Mouse (Mus musculus) embryonic facial prominence, embryonic 14.5 days (tissue): ENCODE results near the gene Cfap99. TPM values are rescaled to one million over a fixed set of nuclear protein-coding genes. Genes with fewer than 3 reads are reported as not detected.
A peak's percentile ranks its signal among the peaks of the same experiment; 100 is the strongest.

ENCODE experiments used
- ATAC-seq: fragments of 200-750 bp; cut with Nextera tagmentation; 2 replicates; pipeline ENCODE4 v1.8.0; 2017; ENCODE audit warnings: low read depth, moderate number of reproducible peaks, moderate TSS enrichment
- DNase-seq: peaks from one replicate; pipeline ENCODE4 v3.0.0-alpha.2; 2015; ENCODE audit warnings: low spot score
- H3K27ac ChIP-seq: fragments of 300-500 bp; sonication (generic); replicated peaks from 2 replicates; pipeline ENCODE4 v1.5.1; 2014; ENCODE audit warnings: low read depth, mild to moderate bottlenecking, low read length, moderate library complexity
- H3K27me3 ChIP-seq: fragments of 300-500 bp; sonication (generic); replicated peaks from 2 replicates; pipeline ENCODE4 v1.6.1; 2014; ENCODE audit warnings: low read length; ENCODE audit not compliant: control insufficient read depth, insufficient read depth
- H3K36me3 ChIP-seq: fragments of 300-500 bp; sonication (generic); 2 replicates; pipeline ENCODE4 v1.6.1; 2014; ENCODE audit warnings: low read length, mixed read lengths; ENCODE audit not compliant: control insufficient read depth, insufficient read depth
- H3K4me1 ChIP-seq: fragments of 300-500 bp; sonication (generic); 2 replicates; pipeline ENCODE4 v1.6.1; 2014; ENCODE audit warnings: antibody characterized with exemption, low read length; ENCODE audit not compliant: control insufficient read depth, insufficient read depth
- H3K4me2 ChIP-seq: fragments of 300-500 bp; sonication (generic); 2 replicates; pipeline ENCODE4 v1.6.1; 2014; ENCODE audit warnings: low read depth, mild to moderate bottlenecking, low read length, moderate library complexity, mixed read lengths
- H3K4me3 ChIP-seq: fragments of 300-500 bp; sonication (generic); 2 replicates; pipeline ENCODE4 v1.5.1; 2014; ENCODE audit warnings: low read depth, mild to moderate bottlenecking, low read length
- H3K9ac ChIP-seq: fragments of 300-500 bp; sonication (generic); 2 replicates; pipeline ENCODE4 v1.6.1; 2014; ENCODE audit warnings: low read depth, mild to moderate bottlenecking, low read length, moderate library complexity, mixed read lengths
- H3K9me3 ChIP-seq: fragments of 300-500 bp; sonication (generic); 2 replicates; pipeline ENCODE4 v1.6.1; 2016; ENCODE audit warnings: low read length; ENCODE audit not compliant: control insufficient read depth
- WGBS: fragments of 180-500 bp; shearing (Covaris S2); extraction: QIAGEN DNeasy Blood & Tissue Kit; methylation state at CpG from one replicate; pipeline ENCODE4 v1.1.7; 2014; 5-methylcytosine and 5-hydroxymethylcytosine counted together
- polyA plus RNA-seq: library from polyadenylated mRNA; unstranded; fragments of >200 nt; fragmentation: Nextera tagmentation; extraction: Ambion mirVana; gene quantifications from 2 replicates; pipeline ENCODE4 v1.2.1, GENCODE M21; 2014

The Cfap99 gene
- polyA plus RNA-seq, 1 experiment from 2014 or later, result 0.21 TPM

DNA sequence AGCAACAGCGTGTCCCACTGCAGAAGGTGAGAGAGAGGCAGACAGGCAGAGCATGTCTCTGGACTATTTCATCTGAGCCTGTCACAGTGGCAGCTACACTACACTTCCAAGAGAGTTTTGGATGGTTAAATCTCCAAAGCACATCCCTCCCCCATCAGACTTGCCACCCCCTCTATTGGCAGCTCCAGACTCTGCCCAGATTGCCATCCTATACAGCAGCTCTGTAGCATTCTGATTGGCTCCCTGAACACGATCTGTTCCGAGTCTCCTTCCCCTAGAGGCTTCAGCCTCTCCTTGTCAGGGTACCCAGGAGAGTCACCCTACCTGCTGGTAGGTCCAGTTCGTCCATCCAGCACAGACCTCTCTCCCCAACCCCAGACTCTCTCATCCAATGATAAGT, 9.7 kb downstream of the Cfap99 start:
- ATAC-seq (no peak), DNase-seq (no peak)
- H3K4me1 ChIP-seq, result no peaks in the 10 kb centered on the region
- H3K27me3 ChIP-seq, result no peaks in the 10 kb centered on the region
- no peak overlapping the region for H3K4me3 ChIP-seq
- no peaks in the 10 kb centered on the region for H3K9me3 ChIP-seq
- H3K9ac ChIP-seq, result no peak overlapping the region
- no peaks in the 10 kb centered on the region for H3K36me3 ChIP-seq
- no peak overlapping the region for H3K4me2 ChIP-seq
- H3K27ac ChIP-seq, result no peak overlapping the region
- WGBS, result 39% methylated on average over 4 of the region's 4 CpGs

- Histone ChIP-seq H3K27ac (no peak overlapping the region), H3K4me2 (no peak overlapping the region), H3K36me3 (no peaks in the 10 kb centered on the region), H3K4me3 (no peak overlapping the region), H3K27me3 (no peaks in the 10 kb centered on the region), H3K9ac (no peak overlapping the region), H3K9me3 (no peaks in the 10 kb centered on the region), H3K4me1 (no peaks in the 10 kb centered on the region)
- ATAC-seq (no peak), DNase-seq (no peak)
- WGBS, result 84% methylated on average over 10 of the region's 10 CpGs
These were observed 10.6 kb downstream of the Cfap99 start for GRCm38 (mm10) chr5:34298937-34299535.

DNA sequence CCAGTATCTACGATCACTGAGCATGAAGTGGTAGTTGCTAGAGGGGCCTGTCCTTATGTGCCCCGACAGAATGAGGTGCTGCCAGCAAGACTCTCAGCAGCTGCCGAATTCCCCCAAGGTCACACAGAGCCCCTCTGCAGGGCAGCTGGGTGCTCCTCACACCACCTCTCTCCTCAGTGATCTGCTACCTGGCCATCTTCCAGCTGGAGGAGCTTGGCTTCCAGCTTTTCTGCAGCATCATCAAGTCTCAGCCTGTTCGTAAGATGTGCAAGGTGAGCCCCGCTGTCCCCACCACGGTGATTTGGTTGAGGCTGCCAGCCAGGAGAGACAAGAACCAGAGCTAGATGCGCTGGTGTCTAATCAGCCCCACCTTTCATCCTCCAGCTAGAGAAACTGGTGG, 14.0 kb downstream of the Cfap99 start:
- no peaks in the 10 kb centered on the region for H3K9me3 ChIP-seq
- H3K9ac ChIP-seq, result no peak overlapping the region
- DNase-seq (peak; percentile 20), ATAC-seq (no peak)
- no peaks in the 10 kb centered on the region for H3K4me1 ChIP-seq
- no peak overlapping the region for H3K27ac ChIP-seq
- 78% methylated on average over 7 of the region's 7 CpGs for WGBS
- H3K4me3 ChIP-seq, result no peak overlapping the region
- H3K27me3 ChIP-seq, result no peaks in the 10 kb centered on the region
- no peaks in the 10 kb centered on the region for H3K36me3 ChIP-seq
- no peak overlapping the region for H3K4me2 ChIP-seq

DNA sequence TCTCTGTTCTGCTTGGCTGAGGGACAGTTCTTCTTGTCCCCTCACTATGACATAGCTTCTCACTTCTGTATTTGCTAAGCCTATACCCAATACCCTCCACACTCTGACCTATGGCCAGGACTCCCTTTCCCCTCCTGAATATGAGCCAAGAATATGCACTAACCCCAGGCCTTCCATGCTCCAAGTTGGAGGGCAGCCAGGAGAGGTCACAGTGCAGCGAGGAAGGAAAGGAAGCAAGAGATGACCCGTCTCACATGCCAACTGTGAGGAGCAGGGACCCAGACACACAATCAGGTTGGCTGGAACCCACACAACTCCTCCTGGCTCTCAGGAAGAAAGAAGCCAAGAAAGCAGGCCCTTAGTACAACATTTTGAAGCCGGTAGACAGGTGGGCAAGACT, 20.6 kb downstream of the Cfap99 start:
- DNase-seq (no peak), ATAC-seq (no peak)
- H3K36me3 ChIP-seq, result no peaks in the 10 kb centered on the region
- H3K9me3 ChIP-seq, result no peaks in the 10 kb centered on the region
- no peak overlapping the region for H3K4me3 ChIP-seq
- 73% methylated on average over 3 of the region's 3 CpGs for WGBS
- no peak overlapping the region for H3K4me2 ChIP-seq
- no peak overlapping the region for H3K27ac ChIP-seq
- no peaks in the 10 kb centered on the region for H3K4me1 ChIP-seq
- H3K9ac ChIP-seq, result no peak overlapping the region
- H3K27me3 ChIP-seq, result no peaks in the 10 kb centered on the region

GRCm38 (mm10) chr5:34319491-34320034, 31.2 kb downstream of the Cfap99 start:
- Histone ChIP-seq H3K4me3 (no peak overlapping the region), H3K9me3 (no peaks in the 10 kb centered on the region), H3K4me1 (no peaks in the 10 kb centered on the region), H3K27me3 (no peaks in the 10 kb centered on the region), H3K9ac (no peak overlapping the region), H3K4me2 (no peak overlapping the region), H3K36me3 (no peaks in the 10 kb centered on the region), H3K27ac (no peak overlapping the region)
- no peak for ATAC-seq
- no peak for DNase-seq
- 75% methylated on average over 2 of the region's 2 CpGs for WGBS

- no peak overlapping the region for H3K4me2 ChIP-seq
- H3K27me3 ChIP-seq, result no peaks in the 10 kb centered on the region
- H3K4me3 ChIP-seq, result no peak overlapping the region
- no peaks in the 10 kb centered on the region for H3K36me3 ChIP-seq
- H3K27ac ChIP-seq, result no peak overlapping the region
- DNase-seq (no peak), ATAC-seq (no peak)
- H3K9ac ChIP-seq, result no peak overlapping the region
- H3K4me1 ChIP-seq, result peaks cover 2% of the 10 kb centered on the region
- no peaks in the 10 kb centered on the region for H3K9me3 ChIP-seq
- WGBS, result 85% methylated on average over 4 of the region's 4 CpGs
These were observed 32.8 kb downstream of the Cfap99 start for GRCm38 (mm10) chr5:34321236-34321635.

DNA sequence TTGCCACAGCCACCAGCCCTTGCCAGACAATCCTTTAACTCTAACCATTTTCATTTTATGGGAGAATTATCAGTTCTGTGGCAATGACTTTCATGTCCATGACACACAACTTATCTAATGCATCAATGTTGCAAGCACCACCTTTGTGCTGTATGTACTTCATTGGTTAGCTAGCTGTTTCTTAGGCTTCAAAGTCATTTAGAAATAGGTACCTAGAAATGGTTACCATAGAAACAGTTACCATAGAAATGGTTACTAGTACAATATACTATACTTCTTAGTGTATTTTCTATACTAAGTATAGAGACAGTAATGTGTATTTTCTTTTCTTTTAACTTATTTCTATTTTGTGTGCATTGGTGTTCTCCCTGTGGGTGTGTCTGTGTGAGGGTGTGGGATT, 36.9 kb downstream of the Cfap99 start:
- no peak for DNase-seq
- H3K27me3 ChIP-seq, result no peaks in the 10 kb centered on the region
- ATAC-seq, result no peak
- no peak overlapping the region for H3K4me3 ChIP-seq
- no peak overlapping the region for H3K9ac ChIP-seq
- peaks cover 9% of the 10 kb centered on the region for H3K4me1 ChIP-seq
- H3K9me3 ChIP-seq, result peaks cover 2% of the 10 kb centered on the region; the same call in 1 of the 2 replicates
- no peaks in the 10 kb centered on the region for H3K36me3 ChIP-seq
- H3K4me2 ChIP-seq, result no peak overlapping the region
- no peak overlapping the region for H3K27ac ChIP-seq

DNA sequence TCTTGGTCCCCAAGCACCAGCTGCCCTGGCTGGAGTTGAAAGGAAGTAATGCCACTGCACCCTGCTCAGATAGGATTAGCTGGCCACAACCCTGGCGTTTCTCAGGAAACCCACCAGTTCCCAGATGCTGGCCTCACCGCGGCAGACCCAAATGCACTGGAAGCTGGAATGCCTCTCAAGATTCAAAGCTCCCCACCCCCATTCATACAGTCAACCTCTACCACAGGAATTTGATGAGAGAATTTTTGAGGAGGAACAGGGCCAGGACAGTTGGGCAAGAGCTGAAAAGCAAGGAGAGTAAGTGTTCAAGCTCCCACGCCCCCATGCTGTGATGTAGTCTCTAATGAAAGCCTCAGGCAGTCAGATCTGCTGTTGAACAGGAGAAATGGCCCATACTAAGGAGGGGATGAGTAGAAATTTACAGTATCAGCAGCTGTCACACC, 37.9 kb downstream of the Cfap99 start:
- 26% methylated on average over 4 of the region's 4 CpGs for WGBS
- Histone ChIP-seq H3K36me3 (no peaks in the 10 kb centered on the region), H3K4me1 (peaks cover 9% of the 10 kb centered on the region), H3K9me3 (peaks cover 3% of the 10 kb centered on the region; the same call in 1 of the 2 replicates), H3K9ac (no peak overlapping the region), H3K27ac (peak overlapping the region; percentile 28; the same call in 1 of the 2 replicates), H3K4me3 (no peak overlapping the region), H3K4me2 (peak overlapping the region; percentile 52), H3K27me3 (no peaks in the 10 kb centered on the region)
- DNase-seq, result peak; percentile 76
- ATAC-seq, result 0 out of 2 replicates have a peak, but pooled peaks have one; percentile 42
